Mouse (Mus musculus) yolk sac, embryonic 10.5 days (tissue): Measurements from ENCODE around the gene Grm5.

Experiments
- DNase-seq: peaks from one replicate; pipeline ENCODE4 v3.0.0-alpha.2; 2017; ENCODE audit warnings: low spot score

Grm5 gene

DNA sequence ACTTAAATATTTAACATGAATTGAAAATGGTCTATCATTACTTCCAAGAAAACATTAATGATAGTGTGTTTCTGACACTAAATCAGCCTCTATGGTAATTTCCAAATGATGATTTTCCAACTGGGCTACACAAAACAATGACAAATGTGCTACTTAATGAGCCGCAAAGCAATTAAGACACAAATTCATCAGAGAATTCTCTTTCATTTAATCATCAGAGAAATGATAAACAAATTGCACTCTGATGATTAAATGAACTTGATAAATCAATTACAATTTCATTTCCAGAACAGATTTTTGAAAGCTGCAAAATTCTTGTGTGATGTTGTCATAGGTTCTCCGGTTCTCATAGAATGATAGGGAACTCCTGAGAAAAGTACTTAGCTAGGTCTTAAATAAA, 577.6 kb downstream of the Grm5 start:
- no peak for DNase-seq
